Mouse (Mus musculus) spleen, adult 2 months (tissue): Measurements from ENCODE around the gene Fbxl13. TPM values are rescaled to one million over a fixed set of nuclear protein-coding genes. Genes with fewer than 3 reads are reported as not detected.

Experiments used
- DNase-seq, 2 experiments: peaks; one replicate each; pipeline versions ENCODE4 v3.0.0 to v3.0.0-alpha.2; 2012 to 2021; ENCODE audit warnings: low spot score in 2 of 2, low read depth in 1 of 2
- H3K27ac ChIP-seq: fragments of 200-500 bp; 2 replicates; pipeline ENCODE4 v1.5.1; 2012; ENCODE audit warnings: low read length, inconsistent platforms; ENCODE audit not compliant: insufficient read depth
- H3K27me3 ChIP-seq: fragments of 200-500 bp; 2 replicates; pipeline ENCODE4 v1.6.1; 2012; ENCODE audit warnings: mild to moderate bottlenecking, moderate library complexity, low read length, inconsistent platforms; ENCODE audit not compliant: control insufficient read depth, insufficient read depth
- H3K36me3 ChIP-seq: fragments of 200-500 bp; 2 replicates; pipeline ENCODE4 v1.6.1; 2012; ENCODE audit warnings: mild to moderate bottlenecking, low read length, inconsistent platforms; ENCODE audit not compliant: control insufficient read depth, insufficient read depth
- H3K4me1 ChIP-seq: fragments of 200-500 bp; 2 replicates; pipeline ENCODE4 v1.6.1; 2011; ENCODE audit warnings: inconsistent platforms; ENCODE audit not compliant: control insufficient read depth, insufficient read depth, insufficient read length
- H3K4me3 ChIP-seq: fragments of 200-500 bp; 2 replicates; pipeline ENCODE4 v1.5.1; 2011; ENCODE audit warnings: mild to moderate bottlenecking, inconsistent platforms; ENCODE audit not compliant: insufficient read depth, insufficient read length; ENCODE audit errors: extremely low read depth
- CTCF ChIP-seq: fragments of 200-500 bp; IDR thresholded peaks from 2 replicates; pipeline ENCODE4 v1.5.1; 2011; ENCODE audit warnings: mild to moderate bottlenecking, inconsistent platforms; ENCODE audit not compliant: insufficient read depth, insufficient read length, insufficient replicate concordance; ENCODE audit errors: extremely low read depth
- POLR2A ChIP-seq: fragments of 200-500 bp; IDR thresholded peaks from 2 replicates; pipeline ENCODE4 v1.6.1; 2011; ENCODE audit warnings: low read depth, low read length, inconsistent platforms
- WGBS: fragments of 180-500 bp; shearing (Covaris S2); methylation state at CpG from one replicate; pipeline ENCODE4 v1.1.7; 2018; 5-methylcytosine and 5-hydroxymethylcytosine counted together
- polyA plus RNA-seq: library from polyadenylated mRNA; depleted of rRNA; stranded (reverse); fragments of >200 nt; gene quantifications from 2 replicates; pipeline ENCODE4 v1.2.3, GENCODE M21; 2012

The Fbxl13 gene
- polyA plus RNA-seq, 1 experiment = 0.07 TPM

GRCm38 (mm10) chr5:21563936-21564335 lies 81.5 kb downstream of the Fbxl13 start:
- Histone ChIP-seq H3K4me1 (peaks cover 4% of the 10 kb centered on the region; the same call in 1 of the 2 replicates), H3K4me3 (no peak overlapping the region), H3K36me3 (no peaks in the 10 kb centered on the region), H3K27ac (no peak overlapping the region), H3K27me3 (no peaks in the 10 kb centered on the region)
- TF ChIP-seq POLR2A (no peak), CTCF (no peak)
- DNase-seq = no peak
- WGBS = 17% methylated on average over 2 of the region's 2 CpGs

GRCm38 (mm10) chr5:21556502-21556901 lies 88.9 kb downstream of the Fbxl13 start:
- TF ChIP-seq CTCF (no peak), POLR2A (no peak)
- 77% methylated on average over 3 of the region's 3 CpGs for WGBS
- DNase-seq = no peak
- Histone ChIP-seq H3K27ac (no peak overlapping the region), H3K4me1 (no peaks in the 10 kb centered on the region), H3K36me3 (no peaks in the 10 kb centered on the region), H3K27me3 (no peaks in the 10 kb centered on the region), H3K4me3 (no peak overlapping the region)

DNA sequence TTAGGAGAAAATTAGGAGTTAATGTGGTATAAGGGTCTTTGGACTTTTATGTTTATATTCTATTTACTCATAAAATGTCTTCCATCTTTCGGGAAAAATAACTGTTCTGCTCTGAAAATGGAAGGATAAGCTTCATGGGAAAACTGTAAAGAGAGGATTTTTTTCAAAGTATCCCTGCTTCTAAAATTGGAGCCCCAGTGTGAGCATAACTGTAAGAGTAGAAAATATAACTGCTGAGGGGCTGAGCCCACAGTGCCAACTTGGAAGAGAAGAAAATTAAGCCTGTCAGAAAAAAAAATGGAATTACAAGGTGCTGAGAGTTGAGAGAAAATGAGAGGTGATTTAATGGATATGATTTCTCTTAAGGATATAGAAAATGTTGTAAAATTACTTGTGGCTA lies 90.7 kb downstream of the Fbxl13 start:
- Histone ChIP-seq H3K4me3 (no peak overlapping the region), H3K27ac (no peak overlapping the region), H3K4me1 (no peaks in the 10 kb centered on the region), H3K27me3 (no peaks in the 10 kb centered on the region), H3K36me3 (no peaks in the 10 kb centered on the region)
- TF ChIP-seq POLR2A (no peak), CTCF (no peak)
- WGBS = 90% methylated on average over 1 of the region's 1 CpGs
- DNase-seq = no peak

DNA sequence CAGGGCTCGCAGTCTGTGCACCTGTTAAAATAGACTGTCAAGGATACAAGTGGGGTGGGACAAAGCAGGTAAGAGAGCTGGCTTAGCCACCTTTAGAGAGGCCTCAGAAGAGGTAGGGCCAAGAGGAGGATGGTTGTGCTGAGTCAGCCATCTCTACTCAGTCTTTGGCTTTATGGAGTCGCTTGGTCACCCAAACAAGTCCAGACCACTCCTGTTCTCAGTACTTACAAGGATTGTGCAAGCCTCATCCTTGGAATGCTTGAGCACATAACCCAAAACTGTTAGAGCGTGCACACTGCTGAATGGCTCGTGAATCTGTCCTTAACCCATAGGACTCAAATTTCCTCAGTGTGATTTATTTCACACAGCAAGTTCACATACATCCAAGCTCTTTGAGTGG lies 91.7 kb downstream of the Fbxl13 start:
- TF ChIP-seq POLR2A (no peak), CTCF (no peak)
- H3K36me3 ChIP-seq = no peaks in the 10 kb centered on the region
- H3K27me3 ChIP-seq = no peaks in the 10 kb centered on the region
- H3K4me3 ChIP-seq = no peak overlapping the region
- no peaks in the 10 kb centered on the region for H3K4me1 ChIP-seq
- WGBS = 79% methylated on average over 4 of the region's 4 CpGs
- no peak overlapping the region for H3K27ac ChIP-seq
- DNase-seq = no peak

- H3K27ac ChIP-seq = no peak overlapping the region
- no peak for DNase-seq
- no peak for TF ChIP-seq POLR2A
- 55% methylated on average over 8 of the region's 8 CpGs for WGBS
- no peaks in the 10 kb centered on the region for H3K27me3 ChIP-seq
- H3K4me3 ChIP-seq = no peak overlapping the region
- H3K36me3 ChIP-seq = no peaks in the 10 kb centered on the region
- no peaks in the 10 kb centered on the region for H3K4me1 ChIP-seq
These were observed 98.4 kb downstream of the Fbxl13 start for GRCm38 (mm10) chr5:21547005-21547404.

DNA sequence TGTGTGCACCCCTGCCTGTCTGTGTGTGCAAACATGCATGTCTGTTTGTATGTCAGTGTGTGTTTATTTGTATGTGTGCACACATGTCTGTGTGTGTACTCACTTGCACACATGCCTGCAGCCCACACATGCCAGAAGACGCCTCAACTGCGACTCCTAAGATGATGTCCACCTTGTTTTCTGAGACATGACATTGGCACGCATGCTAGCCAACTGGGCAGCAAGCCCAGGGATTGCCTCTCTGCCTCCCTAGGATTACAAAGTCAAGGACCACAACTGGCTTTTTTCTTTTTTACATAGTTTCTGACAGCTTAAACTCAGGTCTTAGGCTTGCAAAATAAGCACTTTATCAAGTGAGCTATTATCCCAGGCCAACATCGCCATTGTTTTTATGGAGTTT lies 99.6 kb downstream of the Fbxl13 start:
- 87% methylated on average over 4 of the region's 4 CpGs for WGBS
- TF ChIP-seq POLR2A = no peak
- TF ChIP-seq CTCF = no peak
- no peaks in the 10 kb centered on the region for H3K4me1 ChIP-seq

GRCm38 (mm10) chr5:21545227-21545626 lies 100.2 kb downstream of the Fbxl13 start:
- no peaks in the 10 kb centered on the region for H3K27me3 ChIP-seq
- H3K4me3 ChIP-seq = no peak overlapping the region
- TF ChIP-seq CTCF (no peak), POLR2A (no peak)
- no peak for DNase-seq
- H3K4me1 ChIP-seq = no peaks in the 10 kb centered on the region
- H3K27ac ChIP-seq = no peak overlapping the region
- no peaks in the 10 kb centered on the region for H3K36me3 ChIP-seq

More for the DNA sequence above, 99.6 kb downstream of the Fbxl13 start:
- no peak overlapping the region for H3K27ac ChIP-seq
- no peak for DNase-seq
- H3K36me3 ChIP-seq = no peaks in the 10 kb centered on the region
- H3K4me3 ChIP-seq = no peak overlapping the region
- H3K27me3 ChIP-seq = no peaks in the 10 kb centered on the region

DNA sequence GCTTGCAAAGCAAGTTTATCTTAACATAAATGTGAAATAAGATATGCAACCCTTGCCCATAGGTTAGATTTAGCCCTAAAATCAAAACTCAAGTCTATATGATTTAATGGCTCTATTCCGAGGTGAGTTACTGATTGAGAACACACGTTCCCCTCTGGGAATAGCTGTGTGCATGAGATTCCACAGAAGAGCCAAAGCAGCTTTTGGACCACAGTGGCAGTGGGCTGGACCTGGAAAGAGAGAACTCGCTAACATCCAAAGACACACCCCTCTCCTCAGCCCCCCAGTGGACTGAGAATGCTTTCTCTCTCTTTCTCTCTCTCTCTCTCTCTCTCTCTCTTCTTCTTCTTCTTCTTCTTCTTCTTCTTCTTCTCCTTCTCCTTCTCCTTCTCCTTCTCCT lies 100.6 kb downstream of the Fbxl13 start:
- TF ChIP-seq POLR2A = no peak
- no peak for TF ChIP-seq CTCF
- 88% methylated on average over 3 of the region's 3 CpGs for WGBS
- H3K4me1 ChIP-seq = no peaks in the 10 kb centered on the region
- DNase-seq = no peak
- no peaks in the 10 kb centered on the region for H3K36me3 ChIP-seq
- H3K4me3 ChIP-seq = no peak overlapping the region
- no peaks in the 10 kb centered on the region for H3K27me3 ChIP-seq
- no peak overlapping the region for H3K27ac ChIP-seq
